Mouse (Mus musculus): ENCODE measurements around the gene Cmtm1. TPM values are rescaled to one million over a fixed set of nuclear protein-coding genes. Genes with fewer than 3 reads are reported as not detected.
"Not testable (repeated sequence)": the region's sequence is repeated elsewhere in the genome, so short reads cannot be mapped to it uniquely, and the experiment has no call there.

Gene Cmtm1
- polyA plus RNA-seq, 1 experiment from 2014 or later: not detected

DNA sequence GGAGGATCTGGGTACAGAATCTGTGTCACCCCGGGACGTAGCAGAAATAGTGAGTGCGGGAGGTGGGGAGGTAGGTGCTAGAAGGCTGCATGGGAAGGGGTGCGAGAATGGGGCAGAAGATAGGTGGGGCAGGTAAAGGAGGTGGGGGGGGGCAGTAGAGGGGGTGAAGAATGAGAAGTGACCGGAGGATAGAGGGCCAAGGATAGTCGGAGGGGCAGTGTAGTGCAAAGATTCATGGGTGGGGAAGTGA, 30.0 kb upstream of the Cmtm1 start:
- peaks cover 4% of the 10 kb centered on the region; the same call in 1 of the 2 replicates for H3K36me3 ChIP-seq
- 1% methylated on average over 6 of the region's 6 CpGs for WGBS
- DNase-seq (ENCODE audit: low spot score): peak; percentile 36
- H3K9me3 ChIP-seq (replicated peaks): no peaks in the 10 kb centered on the region
- H3K4me1 ChIP-seq: peaks cover 32% of the 10 kb centered on the region
- no peaks in the 10 kb centered on the region for H3K27me3 ChIP-seq (ENCODE audit: low read depth, poor library complexity, severe bottlenecking)
- peak overlapping the region; percentile 90 for H3K27ac ChIP-seq
- peak overlapping the region; percentile 68 for H3K4me3 ChIP-seq

GRCm38 (mm10) chr8:104339229-104339982, 29.5 kb upstream of the Cmtm1 start, which contains the start of gene Cmtm3:
Gene Cmtm3 (plus strand): TSS chr8:104339410.
- WGBS: 16% methylated on average over 18 of the region's 18 CpGs
- peak; percentile 32 for DNase-seq (ENCODE audit: low spot score)
- peaks cover 32% of the 10 kb centered on the region for H3K4me1 ChIP-seq
- H3K36me3 ChIP-seq: no peaks in the 10 kb centered on the region
- peak within 1 kb of the TSS; percentile 68 for H3K4me3 ChIP-seq
- no peaks in the 10 kb centered on the region for H3K27me3 ChIP-seq (ENCODE audit: low read depth, poor library complexity, severe bottlenecking)
- H3K27ac ChIP-seq: peak within 1 kb of the TSS; percentile 90
- H3K9me3 ChIP-seq (replicated peaks): no peaks in the 10 kb centered on the region

DNA sequence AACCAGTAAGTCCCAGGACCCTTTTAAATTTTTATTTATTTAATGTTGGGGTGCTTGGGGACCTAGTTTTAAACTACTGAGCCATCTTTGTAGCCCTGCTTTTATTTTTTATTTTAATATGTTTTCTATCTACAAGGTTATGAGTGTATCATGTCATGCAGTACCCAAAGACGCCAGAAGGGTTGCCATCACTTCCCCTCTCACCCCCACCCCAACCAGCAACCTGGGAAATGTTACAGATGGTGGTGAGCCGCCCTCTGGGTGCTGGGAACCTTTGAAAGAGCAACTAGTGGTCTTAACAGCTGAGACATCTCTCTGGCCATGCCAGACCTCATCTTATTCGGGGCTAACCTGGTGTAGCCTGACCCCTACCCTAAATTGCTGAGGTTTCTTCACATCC, 27.9 kb upstream of the Cmtm1 start:
- peak; percentile 28 for DNase-seq (ENCODE audit: low spot score)
- no peak overlapping the region for H3K27ac ChIP-seq
- no peaks in the 10 kb centered on the region for H3K36me3 ChIP-seq
- H3K4me1 ChIP-seq: peaks cover 27% of the 10 kb centered on the region
- no peak overlapping the region for H3K4me3 ChIP-seq
- H3K9me3 ChIP-seq (replicated peaks): no peaks in the 10 kb centered on the region
- WGBS: 52% methylated on average over 3 of the region's 3 CpGs
- H3K27me3 ChIP-seq (ENCODE audit: low read depth, poor library complexity, severe bottlenecking): no peaks in the 10 kb centered on the region

- WGBS: 85% methylated on average over 1 of the region's 1 CpGs
Observed at GRCm38 (mm10) chr8:104336806-104337205, 26.9 kb upstream of the Cmtm1 start.

DNA sequence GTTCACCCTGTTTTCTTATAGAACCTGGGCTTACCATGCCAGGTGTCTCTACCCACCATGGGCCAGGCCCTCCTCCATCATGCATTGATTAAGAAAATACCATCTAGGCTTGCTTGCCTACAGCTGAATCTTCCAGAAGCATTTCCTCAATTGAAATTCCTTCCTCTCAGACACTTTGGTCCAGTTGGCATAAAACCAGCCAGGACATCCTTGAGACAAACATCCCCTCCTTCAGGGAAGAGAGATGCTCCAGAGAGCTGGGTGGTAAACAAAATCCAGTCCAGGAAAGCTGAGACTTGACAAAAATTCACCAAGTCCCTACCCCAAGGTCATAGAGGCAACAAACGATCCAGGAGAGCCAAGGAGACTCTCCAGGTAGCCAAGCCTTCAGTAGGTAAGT, 24.3 kb upstream of the Cmtm1 start:
- WGBS: 81% methylated on average over 1 of the region's 1 CpGs
- Histone ChIP-seq H3K4me1 (peaks cover 1% of the 10 kb centered on the region; the same call in 1 of the 2 replicates), H3K27me3 (ENCODE audit: low read depth, poor library complexity, severe bottlenecking) (no peaks in the 10 kb centered on the region), H3K9me3 (replicated peaks) (no peaks in the 10 kb centered on the region), H3K4me3 (no peak overlapping the region), H3K36me3 (no peaks in the 10 kb centered on the region), H3K27ac (no peak overlapping the region)
- DNase-seq (ENCODE audit: low spot score): no peak

More at GRCm38 (mm10) chr8:104336806-104337205, 26.9 kb upstream of the Cmtm1 start:
- H3K9me3 ChIP-seq (replicated peaks): no peaks in the 10 kb centered on the region
- peak; percentile 23 for DNase-seq (ENCODE audit: low spot score)
- H3K4me3 ChIP-seq: no peak overlapping the region
- peaks cover 26% of the 10 kb centered on the region for H3K4me1 ChIP-seq
- no peaks in the 10 kb centered on the region for H3K27me3 ChIP-seq (ENCODE audit: low read depth, poor library complexity, severe bottlenecking)
- no peak overlapping the region for H3K27ac ChIP-seq
- no peaks in the 10 kb centered on the region for H3K36me3 ChIP-seq

GRCm38 (mm10) chr8:104333786-104334185, 23.8 kb upstream of the Cmtm1 start:
- H3K27ac ChIP-seq: no peak overlapping the region
- no peak overlapping the region for H3K4me3 ChIP-seq
- H3K9me3 ChIP-seq (replicated peaks): no peaks in the 10 kb centered on the region
- H3K36me3 ChIP-seq: no peaks in the 10 kb centered on the region
- no peaks in the 10 kb centered on the region for H3K27me3 ChIP-seq (ENCODE audit: low read depth, poor library complexity, severe bottlenecking)
- H3K4me1 ChIP-seq: no peaks in the 10 kb centered on the region
- WGBS: 77% methylated on average over 5 of the region's 5 CpGs
- DNase-seq (ENCODE audit: low spot score): peak; percentile 11

DNA sequence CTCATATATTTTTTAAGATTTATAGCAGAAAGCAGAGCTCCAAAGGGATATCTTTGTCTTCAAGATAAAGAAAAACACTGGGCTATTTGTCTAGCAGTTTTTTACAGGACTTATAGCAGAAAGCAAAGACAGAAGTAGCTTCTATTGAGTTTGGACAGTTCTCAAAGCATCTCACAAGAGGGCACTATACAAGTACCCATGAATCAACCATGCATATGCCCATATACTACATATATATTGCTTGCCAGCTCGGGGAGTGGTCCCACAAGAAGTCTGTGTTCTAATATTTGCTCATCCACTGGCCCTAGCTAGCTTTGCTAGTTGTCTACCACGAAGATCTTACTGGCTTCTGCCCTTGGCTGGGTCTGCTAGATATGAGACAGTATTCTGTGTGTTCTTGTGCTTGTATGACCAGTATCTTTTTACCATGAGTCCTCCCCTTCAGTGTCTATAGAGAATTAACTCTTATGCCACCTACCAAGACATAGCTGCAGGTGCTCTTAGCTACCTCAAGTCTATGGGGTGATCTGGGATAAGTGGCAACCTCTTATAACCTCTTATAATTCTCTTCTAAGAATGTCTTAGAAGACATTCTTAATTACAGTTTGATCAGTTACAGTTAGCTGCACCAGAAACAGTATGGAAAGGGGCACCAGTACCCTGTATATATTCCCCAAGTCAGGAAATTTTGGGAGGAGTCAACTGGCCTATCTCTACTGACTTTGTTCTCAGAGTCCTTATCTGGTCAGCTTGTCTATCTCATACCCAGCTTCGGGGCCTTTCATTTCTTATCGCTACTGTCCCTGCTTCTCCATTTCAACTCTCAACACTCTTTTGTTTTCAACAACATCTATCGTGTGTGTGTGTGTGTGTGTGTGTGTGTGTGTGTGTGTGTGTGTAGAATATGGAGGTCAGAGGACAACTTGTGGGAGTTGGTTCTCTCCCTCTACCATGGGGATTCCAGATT, 23.0 kb upstream of the Cmtm1 start:
- H3K4me3 ChIP-seq: no peak overlapping the region
- H3K27ac ChIP-seq: no peak overlapping the region
- DNase-seq (ENCODE audit: low spot score): no peak
- H3K9me3 ChIP-seq (replicated peaks): no peaks in the 10 kb centered on the region
- H3K27me3 ChIP-seq (ENCODE audit: low read depth, poor library complexity, severe bottlenecking): no peaks in the 10 kb centered on the region
- H3K4me1 ChIP-seq: no peaks in the 10 kb centered on the region
- 83% methylated on average over 5 of the region's 5 CpGs for WGBS
- no peaks in the 10 kb centered on the region for H3K36me3 ChIP-seq

DNA sequence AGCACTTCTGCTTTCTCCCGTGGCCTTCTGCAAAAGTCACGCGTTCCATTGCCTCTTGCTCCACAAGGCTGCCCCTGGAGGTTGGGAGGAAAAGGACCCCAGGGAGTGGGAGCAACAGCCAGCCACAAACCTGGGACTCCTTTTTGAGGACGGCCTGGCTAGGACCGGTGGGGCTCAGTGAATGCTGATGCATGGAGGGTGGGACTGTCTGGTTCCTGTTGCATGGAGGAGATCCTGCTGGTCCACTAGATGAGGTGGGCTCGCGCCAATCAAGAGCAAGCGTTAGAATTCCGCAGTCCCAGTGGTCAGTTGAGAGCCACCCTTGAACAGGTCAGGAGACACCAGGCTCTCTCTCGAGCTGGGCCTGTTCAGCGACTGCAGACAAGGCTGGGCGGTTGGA, 12.0 kb upstream of the Cmtm1 start, which contains the start of gene Cmtm2b:
Gene Cmtm2b (plus strand): TSS at position 301 of the 400 bp plus-strand sequence.
- not testable (repeated sequence) for H3K4me3 ChIP-seq; H3K36me3 ChIP-seq; H3K27ac ChIP-seq; DNase-seq (ENCODE audit: low spot score); H3K4me1 ChIP-seq; H3K9me3 ChIP-seq (replicated peaks); H3K27me3 ChIP-seq (ENCODE audit: low read depth, poor library complexity, severe bottlenecking)
- 93% methylated on average over 12 of the region's 12 CpGs for WGBS

DNA sequence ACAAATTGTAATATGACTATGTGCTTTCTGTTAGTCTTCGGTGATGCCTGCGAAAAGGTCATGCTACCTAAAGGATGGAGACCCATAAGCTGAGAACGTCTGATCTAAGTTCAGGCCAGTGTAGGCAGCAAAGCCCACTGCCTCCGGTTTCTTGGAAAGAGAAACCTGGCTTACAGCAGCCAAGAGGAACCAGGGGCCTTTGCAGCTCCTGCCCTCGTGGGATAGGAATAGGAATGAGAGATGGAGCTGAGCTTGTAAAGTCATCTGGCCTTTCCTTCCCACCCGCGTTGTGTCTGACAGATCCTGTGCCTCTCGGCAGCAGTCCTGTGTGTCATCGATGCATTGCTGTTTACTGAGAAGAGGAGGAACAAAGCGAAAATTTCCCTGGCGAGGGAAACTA, 11.3 kb upstream of the Cmtm1 start, which contains the start of gene Gm11020:
Gene Gm11020 (plus strand): TSS at position 301 of the 400 bp plus-strand sequence.
- not testable (repeated sequence) for DNase-seq (ENCODE audit: low spot score); H3K9me3 ChIP-seq (replicated peaks); H3K36me3 ChIP-seq; H3K4me3 ChIP-seq; H3K4me1 ChIP-seq; H3K27ac ChIP-seq; H3K27me3 ChIP-seq (ENCODE audit: low read depth, poor library complexity, severe bottlenecking)
- WGBS: 90% methylated on average over 11 of the region's 11 CpGs

DNA sequence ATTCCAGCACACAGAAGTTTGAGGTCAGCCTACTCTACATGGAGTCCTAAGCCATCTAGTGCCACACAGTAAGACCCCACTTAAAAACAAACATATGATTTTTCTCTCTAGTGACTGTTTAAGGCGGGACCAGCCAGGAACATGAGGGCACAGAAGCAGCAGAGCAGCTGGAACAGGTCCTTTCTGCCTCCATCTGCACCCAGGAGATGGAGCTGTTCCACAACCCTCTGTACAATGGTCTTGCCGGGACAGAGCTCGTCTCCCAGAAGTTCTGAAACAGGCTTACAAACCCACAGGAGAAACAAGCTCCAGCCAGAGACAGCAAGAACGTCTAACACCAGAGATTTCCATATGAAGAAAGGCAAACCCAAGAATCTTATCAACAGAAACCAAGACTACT, 3.4 kb upstream of the Cmtm1 start:
- H3K9me3 ChIP-seq (replicated peaks): no peaks in the 10 kb centered on the region
- WGBS: 80% methylated on average over 4 of the region's 4 CpGs

GRCm38 (mm10) chr8:104312023-104312422, 2.1 kb upstream of the Cmtm1 start:
- not testable (repeated sequence) for H3K36me3 ChIP-seq; DNase-seq (ENCODE audit: low spot score); H3K4me3 ChIP-seq; H3K9me3 ChIP-seq (replicated peaks); H3K27ac ChIP-seq; H3K27me3 ChIP-seq (ENCODE audit: low read depth, poor library complexity, severe bottlenecking); H3K4me1 ChIP-seq
- 95% methylated on average over 3 of the region's 3 CpGs for WGBS

More for the DNA sequence above, 3.4 kb upstream of the Cmtm1 start:
- DNase-seq (ENCODE audit: low spot score): no peak
- Histone ChIP-seq H3K4me3 (no peak overlapping the region), H3K27me3 (ENCODE audit: low read depth, poor library complexity, severe bottlenecking) (no peaks in the 10 kb centered on the region), H3K36me3 (no peaks in the 10 kb centered on the region), H3K27ac (no peak overlapping the region), H3K4me1 (no peaks in the 10 kb centered on the region)

GRCm38 (mm10) chr8:104308341-104308740, 1.6 kb downstream of the Cmtm1 start:
- not testable (repeated sequence) for H3K36me3 ChIP-seq; H3K4me3 ChIP-seq; H3K9me3 ChIP-seq (replicated peaks); H3K27ac ChIP-seq; H3K27me3 ChIP-seq (ENCODE audit: low read depth, poor library complexity, severe bottlenecking); DNase-seq (ENCODE audit: low spot score); H3K4me1 ChIP-seq
- WGBS: 62% methylated on average over 6 of the region's 6 CpGs

DNA sequence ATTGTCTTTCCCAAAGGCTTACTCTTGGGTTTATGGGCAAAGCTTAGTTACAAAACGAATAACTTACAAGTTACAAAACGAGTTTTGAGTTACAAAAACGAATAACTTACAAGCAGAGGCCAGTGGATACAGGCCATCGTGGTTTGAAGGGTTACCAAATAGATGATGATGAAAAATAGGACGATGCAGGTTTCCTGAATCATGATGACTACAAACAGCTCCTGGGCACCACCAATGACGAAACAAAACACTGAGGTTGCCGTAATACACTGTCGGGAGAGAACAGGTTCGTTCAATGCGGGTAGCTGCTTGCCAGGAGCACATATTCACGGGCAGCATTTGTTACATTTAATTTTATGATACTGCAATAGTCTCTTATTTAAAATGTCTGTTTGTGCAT, 5.0 kb downstream of the Cmtm1 start:
- H3K27me3 ChIP-seq (ENCODE audit: low read depth, poor library complexity, severe bottlenecking): no peaks in the 10 kb centered on the region
- no peaks in the 10 kb centered on the region for H3K36me3 ChIP-seq
- no peaks in the 10 kb centered on the region for H3K4me1 ChIP-seq
- H3K9me3 ChIP-seq (replicated peaks): no peaks in the 10 kb centered on the region
- H3K4me3 ChIP-seq: no peak overlapping the region
- no peak for DNase-seq (ENCODE audit: low spot score)
- WGBS: 88% methylated on average over 11 of the region's 11 CpGs
- H3K27ac ChIP-seq: no peak overlapping the region
